Mouse (Mus musculus) spleen, postnatal 4 days (tissue): ENCODE results near the gene Ints2.
"Not testable (repeated sequence)": the region's sequence is repeated elsewhere in the genome, so short reads cannot be mapped to it uniquely, and the experiment has no call there.

Experiments
- DNase-seq, 2 experiments: peaks; one replicate each; pipeline ENCODE4 v3.0.0; 2022; ENCODE audit warnings: low spot score in 2 of 2

Ints2 gene

DNA sequence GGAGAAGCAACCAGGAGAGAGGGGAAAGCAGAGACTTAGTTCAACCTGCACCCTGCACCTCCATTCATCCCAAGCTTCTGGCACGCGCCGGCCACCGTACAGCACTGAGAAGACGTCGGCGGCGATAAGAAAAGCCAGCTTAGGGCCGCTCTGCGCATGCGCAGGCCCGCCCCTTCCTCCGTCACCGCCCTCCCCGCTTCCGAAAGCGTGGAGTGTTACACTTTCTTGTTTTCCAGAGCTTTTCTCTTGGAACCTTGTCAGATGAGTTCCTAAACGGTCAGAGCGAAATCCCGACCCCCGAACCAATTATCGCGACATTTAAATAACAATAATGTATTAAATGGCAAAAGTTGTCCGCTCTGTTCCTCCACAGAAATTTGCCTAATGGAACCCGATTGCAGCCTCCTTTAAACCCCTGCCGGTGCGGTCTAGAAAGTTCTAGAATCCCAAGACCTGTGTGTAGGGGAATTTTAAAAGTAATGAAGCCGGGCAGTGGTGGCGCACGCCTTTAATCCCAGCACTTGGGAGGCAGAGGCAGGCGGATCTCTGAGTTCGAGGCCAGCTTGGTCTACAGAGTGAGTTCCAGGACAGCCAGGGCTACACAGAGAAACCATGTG, at the start of gene Ints2:
Ints2 (minus strand) TSS at position 116 of the 617 bp plus-strand sequence.
- DNase-seq, result peak; percentile 93 to 98

DNA sequence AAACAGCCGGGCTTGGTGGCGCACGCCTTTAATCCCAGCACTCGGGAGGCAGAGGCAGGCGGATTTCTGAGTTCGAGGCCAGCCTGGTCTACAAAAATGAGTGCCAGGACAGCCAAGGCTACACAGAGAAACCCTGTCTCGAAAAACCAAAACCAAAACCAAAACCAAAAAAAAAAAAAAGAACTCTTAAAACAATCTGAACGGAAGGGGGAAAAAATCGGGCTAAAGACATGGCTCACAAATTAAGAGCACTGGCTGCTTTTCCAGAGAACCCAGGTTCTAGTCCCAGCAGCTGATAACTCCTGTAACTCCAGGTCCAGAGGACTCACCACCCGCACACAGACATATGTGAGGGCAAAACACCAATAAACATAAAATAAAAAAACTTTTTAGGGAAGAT, 34.8 kb upstream of the Ints2 start:
- DNase-seq, result not testable (repeated sequence)

DNA sequence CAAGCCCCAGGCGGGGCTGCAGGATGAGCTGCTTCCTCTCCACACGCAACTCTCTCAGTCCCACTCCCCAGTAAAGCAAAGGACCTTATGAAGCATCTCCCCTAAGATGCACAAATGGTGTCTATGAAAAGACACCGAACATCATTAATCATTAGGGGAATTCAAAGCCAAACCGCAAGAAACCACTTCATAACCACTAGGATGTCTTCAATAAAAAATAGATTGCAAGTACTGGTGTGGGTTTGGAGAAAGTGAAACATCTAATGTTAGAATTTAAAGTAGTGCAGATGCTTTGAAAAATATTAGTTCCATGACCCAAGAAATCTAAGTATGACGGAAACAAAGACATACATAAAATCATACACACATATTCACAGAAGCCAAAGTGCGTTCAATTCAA, 34.3 kb upstream of the Ints2 start:
- no peak for DNase-seq

- DNase-seq, result no peak
These were observed 28.4 kb upstream of the Ints2 start for GRCm38 (mm10) chr11:86285729-86286128.

DNA sequence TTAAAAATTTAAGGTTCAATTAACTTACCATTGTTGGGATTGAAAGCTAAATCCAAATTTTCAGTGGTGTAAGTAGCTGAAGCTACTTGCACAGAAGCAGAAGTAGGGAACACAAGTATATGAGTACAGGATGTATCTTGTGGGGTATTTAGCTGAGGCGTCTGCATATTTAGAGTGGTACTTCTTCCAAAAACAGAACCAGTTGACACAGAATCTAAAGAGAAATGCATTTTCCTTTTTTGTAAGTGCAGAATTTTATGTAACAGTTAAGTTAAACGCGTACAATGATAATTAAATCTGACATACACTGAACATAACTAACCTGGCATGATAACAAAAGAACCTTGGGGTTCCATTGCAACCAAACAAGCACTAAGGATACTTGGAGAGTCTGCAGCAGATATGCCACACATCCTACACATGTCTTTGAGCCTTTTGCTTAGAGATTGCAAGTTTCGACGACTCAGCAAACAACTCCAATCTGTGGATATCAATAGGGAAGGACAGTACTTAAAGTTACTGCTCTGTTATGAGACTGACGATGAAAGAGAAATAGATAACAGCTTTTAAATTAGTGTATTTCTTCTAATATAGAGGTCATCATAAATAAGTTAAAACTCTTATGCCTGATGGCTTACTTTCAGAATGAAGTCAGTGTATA, 21.2 kb upstream of the Ints2 start:
- no peak for DNase-seq

DNA sequence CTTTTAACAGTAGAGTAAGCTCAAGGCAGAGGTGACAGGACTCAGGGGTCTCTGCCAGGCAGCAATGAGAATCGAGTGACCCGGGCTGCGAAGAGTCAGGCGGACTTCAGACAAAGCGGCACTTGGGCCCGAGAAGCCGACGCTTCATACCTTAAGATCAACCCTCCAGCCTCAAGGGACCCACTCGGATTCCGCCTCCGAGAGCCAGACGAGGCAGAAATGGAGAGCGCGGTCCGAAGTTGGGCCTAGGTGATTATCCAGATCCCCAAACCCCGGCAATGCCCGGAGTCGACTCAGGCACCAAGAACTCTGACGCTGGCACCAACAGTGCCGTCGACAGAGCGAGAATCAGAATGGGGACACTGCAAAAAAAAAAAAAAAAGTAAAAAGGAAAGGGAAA, 321 bp downstream of the Ints2 start:
- peak; percentile 45 to 71 for DNase-seq

DNA sequence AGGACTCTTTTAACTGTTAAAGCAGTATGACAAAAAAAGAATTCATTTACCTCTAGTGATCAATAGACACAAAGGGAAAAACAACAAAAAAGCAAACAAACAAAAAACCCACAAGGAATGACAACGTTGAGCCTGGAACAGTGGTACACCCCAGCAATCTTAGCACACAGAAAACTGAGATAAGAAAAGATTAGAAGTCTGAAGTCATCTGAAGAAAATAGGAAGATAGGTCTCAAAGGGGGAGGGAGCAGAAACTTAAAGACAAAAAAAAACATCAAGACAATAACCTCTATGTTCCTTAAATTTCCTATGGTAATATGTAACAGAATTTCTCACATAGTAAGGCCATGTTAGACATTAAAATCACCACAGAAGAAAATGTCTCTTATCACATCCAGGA, 4.0 kb downstream of the Ints2 start:
- DNase-seq, result no peak

DNA sequence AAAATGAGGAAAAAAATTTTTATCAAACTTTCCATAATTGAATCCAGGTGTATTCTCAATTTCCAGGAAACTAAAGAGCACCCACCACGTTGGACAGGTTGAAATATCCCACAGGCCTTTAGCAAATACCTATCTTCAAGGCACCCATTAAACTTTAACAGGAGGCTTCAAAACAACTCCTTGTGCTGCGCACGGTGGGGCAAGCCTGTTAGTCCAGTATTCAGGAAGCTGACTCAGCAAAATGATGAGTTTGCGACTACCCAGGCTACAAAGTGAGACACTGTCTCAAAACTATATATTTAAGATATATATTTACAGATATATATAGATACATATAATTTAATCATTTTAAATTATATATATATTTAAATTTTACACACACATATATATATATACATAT, 24.9 kb downstream of the Ints2 start:
- DNase-seq, result no peak

DNA sequence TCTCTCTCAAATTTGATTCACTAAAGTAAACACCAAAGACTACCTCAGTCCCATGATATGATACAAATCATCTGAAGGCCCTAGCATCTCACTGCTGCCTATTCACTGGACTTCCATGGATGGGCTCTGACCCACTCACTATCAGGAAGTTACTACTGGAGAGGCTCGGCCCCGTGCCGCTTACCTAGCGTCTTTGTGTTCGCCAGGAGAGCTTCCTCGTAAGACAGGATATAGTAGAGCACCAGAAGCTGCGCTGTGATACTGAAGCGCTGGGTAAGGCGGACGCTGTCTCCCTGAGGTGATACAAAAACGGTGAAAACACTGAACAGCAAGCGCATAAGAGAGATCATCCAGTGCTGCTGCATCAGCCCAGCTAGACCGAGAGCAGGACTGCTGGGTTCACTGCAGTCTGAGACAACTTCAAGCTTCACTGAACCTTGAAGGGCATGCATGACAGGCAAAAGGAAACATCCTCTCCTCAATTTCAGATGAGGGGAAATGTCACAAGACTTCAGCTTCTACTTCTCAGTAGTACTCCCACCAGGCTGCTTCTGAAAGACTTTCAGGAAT, 25.5 kb downstream of the Ints2 start:
- DNase-seq, result no peak

- no peak for DNase-seq
These were observed 30.7 kb downstream of the Ints2 start for GRCm38 (mm10) chr11:86226646-86227180.

DNA sequence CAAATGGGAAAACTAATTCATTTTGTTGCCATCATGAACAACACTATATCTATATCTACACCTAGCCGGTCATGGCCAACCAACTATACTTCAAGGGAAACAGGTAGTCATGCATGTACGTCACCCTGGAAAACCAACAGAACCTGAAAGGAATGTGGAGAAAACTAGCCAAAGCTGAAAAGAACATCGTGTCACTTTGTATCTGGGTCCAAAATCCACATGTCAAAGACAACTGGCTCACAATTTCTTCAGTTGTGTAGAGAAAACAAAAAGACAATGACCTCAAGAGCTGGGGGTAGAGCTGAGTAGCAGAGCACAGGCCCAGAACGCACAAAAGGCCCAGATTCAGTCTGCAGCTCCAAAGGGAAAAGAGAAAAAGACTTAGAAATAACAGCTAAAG, 31.6 kb downstream of the Ints2 start:
- no peak for DNase-seq

DNA sequence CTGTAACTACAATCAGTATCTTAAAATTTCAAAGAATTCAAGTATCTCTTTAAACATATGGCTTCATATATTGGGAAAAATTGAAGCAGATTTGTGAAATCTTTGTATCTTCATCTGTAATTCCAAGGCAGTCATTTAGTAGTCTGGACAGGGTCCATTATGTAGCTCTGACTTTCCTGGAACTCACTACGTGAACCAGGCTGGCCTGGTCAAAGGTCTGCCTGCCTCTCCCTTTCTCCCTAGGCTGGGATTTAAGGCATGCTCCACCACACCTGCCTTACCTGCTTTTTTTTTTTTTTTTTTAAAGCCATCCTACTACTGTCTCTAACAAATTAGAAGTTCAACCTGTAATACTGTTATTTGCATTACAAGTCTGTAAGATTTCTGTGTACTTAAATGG, 45.6 kb downstream of the Ints2 start:
- no peak for DNase-seq

- DNase-seq, result no peak
These were observed 48.3 kb downstream of the Ints2 start for GRCm38 (mm10) chr11:86209123-86209522.

- no peak for DNase-seq
These were observed 51.5 kb downstream of the Ints2 start for GRCm38 (mm10) chr11:86205876-86206275.

GRCm38 (mm10) chr11:86205031-86205430, 52.3 kb downstream of the Ints2 start:
- DNase-seq, result no peak

DNA sequence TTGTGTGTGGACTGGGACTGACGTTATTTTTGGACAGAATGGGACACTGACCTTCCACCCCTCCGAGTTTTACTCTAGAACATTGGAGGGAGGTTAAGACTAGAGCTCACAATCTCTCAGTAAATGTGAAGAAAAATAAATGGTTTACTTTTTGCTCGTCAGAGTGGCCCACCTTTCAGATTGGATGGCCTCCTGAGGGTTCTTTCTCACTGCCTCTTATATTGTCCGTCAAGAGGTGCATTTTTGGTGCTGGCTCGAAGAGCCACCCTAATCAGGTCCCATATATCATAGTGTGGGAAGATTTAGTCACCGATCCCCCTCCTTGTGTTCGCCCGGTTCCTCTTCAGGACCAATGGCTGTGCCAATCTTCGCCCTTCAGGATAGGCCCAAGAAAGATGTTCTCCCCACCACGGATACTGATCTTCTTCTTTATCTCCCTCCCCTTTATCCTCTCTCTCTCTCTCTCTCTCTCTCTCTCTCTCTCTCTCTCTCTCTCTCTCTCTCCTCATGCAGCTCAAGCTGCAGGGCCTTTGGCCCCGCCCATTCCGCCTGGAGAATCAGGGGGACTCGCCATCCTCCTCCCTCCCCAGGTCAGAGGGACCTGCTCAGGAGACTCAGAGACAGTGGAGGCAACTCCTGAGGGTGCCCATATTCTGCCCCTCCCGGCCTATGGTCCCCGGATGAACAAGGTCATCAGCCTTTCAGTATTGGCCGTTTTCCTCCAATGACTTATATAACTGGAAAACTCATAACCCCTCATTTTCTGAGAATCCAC, 55.3 kb downstream of the Ints2 start:
- DNase-seq, result peak; percentile 47 to 70

GRCm38 (mm10) chr11:86201037-86201786, 56.2 kb downstream of the Ints2 start, which contains the start of gene Brip1:
TSS of gene Brip1 (minus strand) at chr11:86201193.
- peak; percentile 93 to 95 for DNase-seq

DNA sequence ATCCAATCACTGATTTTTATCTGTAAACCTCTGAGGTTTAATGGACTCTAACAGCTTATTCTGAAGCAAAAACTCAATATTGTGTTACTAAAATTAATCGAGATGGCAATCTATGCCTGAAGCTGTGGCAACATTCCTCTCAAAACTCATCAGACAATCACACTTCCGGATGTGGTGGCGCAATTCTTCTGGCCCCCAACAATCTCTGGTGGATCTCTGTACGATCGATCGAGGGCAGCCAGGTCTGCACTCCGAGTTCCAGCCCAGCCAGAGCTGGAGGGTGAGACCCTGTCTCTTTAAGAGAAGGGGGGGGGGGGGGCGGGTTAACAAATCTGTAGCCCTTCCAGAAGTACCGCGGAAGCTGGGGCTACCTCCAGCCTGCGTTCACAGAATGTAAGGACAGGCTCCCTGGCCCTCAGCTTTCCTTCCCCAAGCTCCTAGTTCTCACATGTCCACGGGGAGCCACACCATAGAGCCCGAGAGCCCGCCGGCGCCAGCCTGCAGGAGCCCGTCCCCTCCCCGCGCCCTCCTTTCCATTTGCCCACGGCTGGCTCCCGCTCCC, 56.8 kb downstream of the Ints2 start:
- DNase-seq, result no peak

DNA sequence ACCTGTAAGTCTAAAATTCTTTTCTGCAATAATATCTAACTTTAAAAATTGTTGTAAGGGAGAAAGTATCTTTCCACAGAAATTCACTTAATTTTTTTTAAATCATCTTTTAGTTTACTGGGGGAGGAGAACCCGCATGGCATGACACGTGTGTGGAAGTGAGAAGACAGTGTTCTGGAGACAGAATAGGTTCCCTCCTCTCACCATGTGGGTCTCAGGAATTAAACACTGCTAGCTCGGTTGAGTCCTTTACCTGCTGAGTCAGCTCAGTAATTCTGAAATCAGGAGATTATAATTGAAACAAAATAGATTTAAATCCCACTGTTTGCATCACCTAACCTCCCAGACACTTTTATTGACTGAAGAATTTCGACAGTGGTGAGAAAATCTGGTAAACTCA, 57.6 kb downstream of the Ints2 start:
- DNase-seq, result no peak

DNA sequence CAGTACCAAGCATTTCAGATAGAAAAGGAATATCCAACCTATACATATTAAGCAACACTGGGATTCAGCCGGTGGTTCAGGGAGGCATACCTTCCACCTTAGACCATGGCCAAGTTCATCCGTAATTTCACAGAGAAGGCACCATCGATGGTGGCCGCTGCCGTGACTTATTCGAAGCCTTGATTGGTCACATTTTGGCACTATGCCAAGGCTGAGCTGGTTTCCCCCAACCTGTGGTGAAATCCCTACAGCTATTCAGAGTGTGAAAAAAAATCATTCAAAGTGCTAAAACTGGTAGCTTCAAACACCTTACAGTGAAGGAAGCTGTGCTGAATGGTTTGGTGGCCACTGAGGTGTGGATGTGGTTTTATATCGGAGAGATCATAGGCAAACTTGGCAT, 72.2 kb downstream of the Ints2 start:
- not testable (repeated sequence) for DNase-seq

DNA sequence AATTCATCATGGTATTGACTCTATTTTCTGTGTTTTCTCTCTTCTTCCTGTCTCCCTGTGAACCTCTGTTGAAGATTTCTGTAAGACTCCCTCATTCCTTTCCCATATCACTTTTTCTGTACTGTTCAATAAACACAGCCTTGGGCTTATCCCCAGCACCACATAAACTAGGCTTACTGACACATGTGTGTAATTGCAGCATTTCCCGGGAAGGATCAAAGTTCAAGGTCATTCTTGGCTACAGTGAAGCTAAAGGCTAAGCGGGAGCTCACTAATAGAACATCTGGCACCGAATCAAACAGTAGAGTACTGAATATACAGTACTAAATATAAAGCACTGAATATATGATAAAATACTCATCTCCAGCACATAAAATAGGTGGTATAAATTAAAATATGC, 81.5 kb downstream of the Ints2 start:
- DNase-seq, result no peak
